Mouse (Mus musculus): Measurements from ENCODE around the gene Foxc2.

Foxc2 gene

DNA sequence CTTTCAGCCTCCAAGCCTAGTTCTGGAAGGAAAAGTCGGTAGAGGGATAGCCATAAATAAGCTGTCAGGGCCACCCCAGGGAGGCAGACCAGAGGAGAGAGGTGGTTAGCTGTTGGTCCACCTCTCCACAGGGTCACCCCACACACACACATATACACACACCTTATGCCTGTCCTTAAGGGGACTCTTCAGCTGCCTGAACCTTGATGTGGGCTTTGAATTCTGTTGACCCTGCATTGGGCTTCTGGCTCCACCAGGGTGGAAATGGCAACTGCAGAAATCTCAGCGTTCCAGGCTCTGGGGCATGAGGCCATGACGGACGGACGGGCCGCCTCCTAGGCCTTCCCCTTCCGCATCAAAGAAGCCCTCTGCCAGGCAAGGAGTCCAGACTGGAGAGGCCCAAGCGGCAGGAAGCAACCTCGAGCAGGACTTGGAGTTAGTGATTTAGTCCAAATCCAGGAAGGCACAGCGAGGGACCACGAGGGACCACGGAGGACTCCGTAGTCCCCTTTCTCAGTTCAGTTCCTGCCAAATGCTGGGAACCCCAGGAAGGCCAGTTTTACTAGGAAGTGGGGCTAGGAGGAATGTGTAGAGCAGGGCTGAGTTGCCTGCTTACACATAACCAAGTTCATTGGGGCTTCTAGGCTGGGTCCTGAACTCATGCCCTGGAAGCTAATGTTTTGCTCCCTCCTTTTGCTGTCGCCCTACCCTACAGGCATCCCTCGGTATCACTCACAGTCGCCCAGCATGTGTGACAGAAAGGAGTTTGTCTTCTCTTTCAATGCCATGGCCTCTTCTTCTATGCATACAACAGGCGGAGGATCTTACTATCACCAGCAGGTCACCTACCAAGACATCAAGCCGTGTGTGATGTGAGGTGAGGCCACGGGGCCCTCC is 29.7 kb upstream of the Foxc2 start:
- no peak for DNase-seq

DNA sequence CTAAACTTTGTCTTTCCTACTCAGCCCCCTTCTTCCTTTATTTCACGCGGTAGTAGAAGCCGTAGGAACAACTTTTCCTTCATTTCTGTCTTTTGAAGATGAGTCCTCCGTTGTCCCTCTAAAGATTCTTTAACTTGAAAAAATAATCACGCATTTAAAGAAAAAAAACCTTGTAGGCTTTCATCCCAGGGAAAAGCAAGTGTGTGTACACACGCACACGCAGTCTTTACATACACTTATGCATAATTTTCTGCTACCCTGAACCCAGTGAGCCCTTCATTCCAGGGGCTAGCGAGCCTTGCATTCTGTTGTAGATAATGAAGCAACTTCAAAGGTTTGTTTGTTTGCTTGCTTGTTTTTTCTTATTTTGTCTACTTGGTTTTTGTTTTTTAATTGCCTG is 27.7 kb upstream of the Foxc2 start:
- DNase-seq: no peak

DNA sequence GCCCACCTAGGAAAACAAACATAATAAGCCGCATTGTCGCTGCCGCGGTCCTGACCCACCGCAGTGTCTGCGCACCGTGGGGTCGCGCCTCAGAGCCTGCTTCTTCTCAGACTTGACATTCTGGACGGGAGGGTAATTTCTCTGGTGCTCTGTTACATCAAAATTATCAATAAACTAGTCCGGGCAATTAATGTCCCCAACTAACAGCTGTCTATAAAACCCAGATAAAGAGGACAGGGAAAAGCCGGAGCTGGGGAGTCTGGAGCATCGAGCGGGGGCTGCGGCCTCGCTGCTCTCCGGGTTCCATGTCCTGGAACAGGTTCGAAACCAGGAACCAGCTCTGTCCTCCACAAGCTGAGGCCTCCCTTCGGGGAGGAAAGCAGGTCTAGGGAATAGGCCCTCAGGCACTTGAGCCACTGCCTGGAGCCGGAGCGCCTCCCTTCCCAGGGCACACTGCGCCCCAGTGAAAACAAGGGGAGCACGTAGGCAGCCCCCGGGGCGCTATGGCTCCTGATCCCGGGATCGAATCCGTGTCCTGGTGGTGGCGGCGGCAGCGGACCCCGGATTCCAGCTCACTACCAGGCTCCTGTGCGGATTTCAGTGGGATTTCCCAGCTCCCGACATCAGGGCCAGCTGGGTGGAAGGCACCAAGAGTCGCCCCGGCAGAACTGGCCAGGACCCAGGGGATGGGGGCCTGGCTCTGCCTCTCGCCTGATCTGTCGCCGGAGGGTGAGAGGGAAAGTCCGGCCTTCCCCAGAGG is 26.9 kb upstream of the Foxc2 start:
- DNase-seq: no peak

DNA sequence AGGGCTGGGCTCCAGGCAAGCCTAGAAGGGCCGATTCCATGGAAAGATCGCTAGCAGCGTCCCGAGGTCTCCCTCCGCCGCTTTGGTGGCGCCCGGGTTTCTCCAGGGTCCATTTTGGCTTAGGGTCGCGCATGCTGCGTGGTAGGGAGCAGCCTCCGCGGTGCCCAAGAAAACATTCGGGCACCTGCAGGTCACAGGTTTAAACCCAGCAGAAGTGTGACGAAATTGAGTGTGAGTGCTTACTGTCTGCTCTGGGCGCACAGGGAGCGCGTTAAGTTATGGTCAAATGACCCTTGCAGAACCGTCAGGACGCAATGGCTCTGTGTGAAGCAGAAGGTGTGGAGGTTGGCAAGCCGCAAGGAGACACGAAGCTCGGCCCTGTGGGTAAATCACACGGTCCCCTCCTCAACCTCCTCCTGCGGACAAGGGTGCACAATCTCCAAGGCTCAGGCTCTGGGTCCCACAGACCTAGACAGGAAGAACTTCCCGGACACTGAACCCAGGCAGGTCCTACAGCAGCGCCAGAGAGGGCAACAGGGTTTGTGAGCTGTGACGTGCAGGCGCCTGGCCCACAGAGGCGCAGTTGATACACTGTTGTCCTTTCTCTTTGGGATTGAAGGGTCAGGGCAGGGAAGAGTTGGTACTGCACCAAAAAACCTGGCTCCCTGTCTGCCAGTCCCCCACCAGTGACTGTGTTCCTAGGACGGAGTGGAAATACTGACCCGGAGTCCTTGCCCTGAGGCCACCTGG is 26.2 kb upstream of the Foxc2 start:
- DNase-seq: no peak

DNA sequence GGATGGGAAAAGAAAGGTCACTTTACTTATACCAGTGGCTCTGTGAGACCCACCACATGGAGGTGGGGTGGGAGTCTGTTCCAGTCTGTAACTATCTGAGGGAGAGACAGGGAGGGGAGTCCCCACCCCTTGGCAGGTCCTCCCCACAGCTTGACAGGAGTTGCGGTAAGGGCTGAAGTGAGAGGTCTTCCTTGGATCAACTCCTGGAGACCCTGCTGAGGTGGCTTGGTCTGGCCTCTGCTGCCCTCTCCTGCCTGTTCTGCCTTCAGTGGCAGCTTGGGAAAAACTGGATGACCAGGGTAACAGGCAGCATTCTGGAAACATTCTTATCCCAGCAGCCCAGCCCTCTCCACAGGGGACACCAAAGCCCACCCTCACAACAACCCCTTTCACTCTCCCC is 25.3 kb upstream of the Foxc2 start:
- no peak for DNase-seq

DNA sequence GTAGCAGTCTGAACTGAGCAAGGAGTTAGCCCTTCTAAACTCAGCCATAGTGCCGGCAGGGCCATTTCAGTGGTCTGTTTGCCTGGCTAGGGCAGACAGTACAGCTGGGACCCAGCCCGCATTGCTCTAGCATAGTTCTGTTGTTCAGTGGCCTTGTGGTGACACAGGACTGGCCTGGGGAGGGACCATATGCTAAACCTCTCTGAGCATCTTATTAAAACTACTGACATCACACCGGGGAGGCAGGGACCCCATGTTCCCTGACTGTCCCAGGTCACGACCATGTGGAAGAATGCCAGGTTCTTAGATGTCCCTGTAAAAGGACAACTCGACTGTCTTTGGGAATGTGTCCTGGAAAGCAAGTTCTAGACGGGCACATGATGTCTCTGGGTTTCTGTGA is 23.8 kb upstream of the Foxc2 start:
- no peak for DNase-seq

DNA sequence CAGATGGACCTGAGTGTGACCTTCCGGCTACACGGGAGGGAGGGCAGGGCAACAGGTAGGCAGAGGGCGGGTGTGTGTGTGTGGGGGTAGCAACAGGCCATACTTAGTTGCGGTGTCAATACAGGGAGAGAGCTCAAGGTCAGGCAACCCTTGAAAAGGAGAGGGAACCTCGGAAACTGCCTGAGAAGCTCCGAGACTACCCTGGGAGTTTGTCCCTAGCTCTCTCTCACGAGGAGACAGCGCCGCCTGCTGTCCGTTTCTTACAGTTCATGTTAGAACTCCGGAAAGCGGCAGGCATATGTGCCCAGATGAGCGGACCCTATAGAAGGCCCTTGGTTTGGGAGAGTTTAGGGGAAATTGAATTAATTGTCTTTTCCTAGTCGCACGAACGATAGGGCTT is 23.3 kb upstream of the Foxc2 start:
- DNase-seq: peak; percentile 47 to 74

DNA sequence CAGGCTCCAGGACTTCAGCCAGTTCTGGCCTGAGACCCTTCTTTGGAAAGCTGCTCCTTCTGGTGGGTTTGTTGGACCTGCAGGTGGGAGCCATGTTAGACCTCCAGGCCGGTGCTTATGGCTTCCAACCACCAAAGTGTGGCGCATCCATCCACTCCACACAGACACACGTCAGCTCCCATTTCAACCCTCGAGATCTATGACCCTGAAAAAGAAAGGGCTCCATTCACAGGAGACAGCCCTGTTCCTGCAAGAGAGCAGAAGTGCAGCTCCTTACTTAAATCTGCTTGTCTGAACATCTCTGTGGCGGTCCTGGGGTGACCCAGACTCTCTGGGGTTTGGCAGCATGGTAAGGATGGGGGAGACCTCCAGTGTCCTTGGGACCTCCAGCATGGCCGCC is 22.5 kb upstream of the Foxc2 start:
- DNase-seq: no peak

DNA sequence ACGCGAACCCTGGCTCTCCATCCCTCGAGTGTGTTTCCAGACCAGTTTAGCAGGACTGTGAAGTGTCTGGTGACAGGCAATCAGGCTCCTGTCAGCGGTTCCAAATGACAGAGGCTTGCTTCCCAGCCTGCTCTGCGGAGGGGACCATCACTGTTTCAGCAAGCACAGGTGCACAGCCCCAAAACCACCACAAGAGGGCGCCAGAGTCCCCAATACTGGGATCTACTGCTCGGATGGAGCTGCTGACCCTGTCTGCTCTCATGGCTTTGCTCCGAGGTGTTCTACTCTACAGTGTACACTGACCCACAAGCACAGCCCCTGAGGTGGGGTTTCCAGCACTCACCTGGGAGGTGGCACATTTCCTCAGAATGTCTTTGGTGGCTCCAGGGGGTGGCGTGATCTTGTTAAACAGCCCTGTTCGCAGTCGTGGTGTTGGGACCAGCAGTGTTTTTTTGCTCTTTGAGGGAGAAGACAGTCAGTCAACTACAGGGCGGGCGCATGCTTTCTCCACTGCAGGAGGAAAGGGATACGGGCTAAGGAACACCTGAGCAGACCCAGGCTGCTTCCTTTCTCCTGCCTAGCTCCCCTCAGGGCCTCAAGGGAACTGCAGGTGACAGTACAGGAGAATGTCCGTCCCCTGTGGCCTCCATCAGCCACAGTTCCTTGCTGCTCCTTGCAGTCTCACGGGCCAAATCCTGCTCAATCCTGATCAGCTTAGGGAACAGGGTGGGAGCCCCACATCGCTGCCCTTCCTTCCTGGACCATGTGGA is 11.7 kb upstream of the Foxc2 start:
- DNase-seq: peak; percentile 41 to 75

DNA sequence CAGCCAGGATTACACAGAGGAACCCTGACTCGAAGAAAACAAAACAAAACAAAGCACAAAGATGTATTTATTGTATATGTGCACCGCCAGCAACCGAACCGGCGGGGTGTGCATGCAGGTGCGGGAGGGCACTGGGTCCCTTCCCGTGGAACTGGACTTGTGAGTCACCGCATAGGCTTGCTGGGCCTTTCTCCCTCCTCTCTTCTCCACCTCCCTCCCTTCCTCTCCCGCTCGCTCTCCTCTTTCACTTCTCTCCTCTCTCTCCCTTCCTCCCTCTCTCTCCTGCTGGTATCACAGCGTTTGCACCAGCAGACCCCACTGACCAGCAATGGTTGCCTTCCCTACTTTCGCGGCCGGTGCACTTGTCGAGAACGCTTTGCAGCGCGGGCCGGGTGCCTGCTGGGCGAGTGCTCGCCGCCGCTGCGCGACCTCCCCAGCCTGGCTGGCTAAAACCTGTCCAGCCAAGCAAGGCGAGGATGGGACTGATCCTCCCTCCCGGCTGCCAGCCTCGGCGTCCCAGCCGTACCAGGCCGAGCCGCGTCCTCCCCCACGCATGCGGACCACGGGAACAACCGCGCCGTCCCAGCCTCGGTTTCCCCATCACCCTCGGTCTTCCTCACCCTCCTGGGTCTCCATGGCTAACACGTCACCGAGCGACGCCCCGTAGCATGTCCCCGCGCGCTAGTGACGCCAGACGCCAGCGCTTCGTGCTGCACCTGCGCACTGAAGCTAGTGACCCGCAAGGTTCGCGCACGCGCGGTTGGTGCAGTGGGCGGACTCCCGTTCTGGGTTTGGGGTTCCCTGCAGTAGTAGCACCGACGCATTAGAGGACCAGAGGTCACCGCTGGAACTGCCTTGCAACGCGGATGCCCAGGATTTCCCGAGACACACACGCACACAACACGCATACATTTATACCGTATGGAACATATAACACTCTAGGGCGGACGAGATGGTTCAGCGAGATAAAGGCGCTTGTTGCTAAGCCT is 8.0 kb upstream of the Foxc2 start, which contains the start of gene Mthfsd:
Mthfsd (minus strand) TSS at position 725 of the 989 bp plus-strand sequence.
- peak; percentile 98 to 99 for DNase-seq

DNA sequence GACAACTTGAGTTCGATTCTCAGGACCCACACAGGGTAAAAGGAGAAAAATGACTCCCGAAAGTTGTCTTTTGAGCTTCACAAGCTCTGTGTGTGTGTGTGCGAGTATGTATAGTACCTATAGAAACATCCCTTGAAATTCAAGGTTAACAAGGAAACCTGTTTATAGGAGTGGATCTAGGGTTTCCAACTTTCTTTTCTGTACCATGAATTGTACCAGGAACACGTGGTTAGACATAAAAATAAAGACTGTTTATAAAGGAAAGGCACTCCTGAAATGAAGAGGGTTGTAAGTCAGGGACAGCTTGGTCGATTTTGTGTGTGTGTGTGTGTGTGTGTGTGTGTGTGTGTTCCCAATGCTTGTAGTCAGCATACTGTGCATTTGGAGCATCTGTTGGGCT is 7.3 kb upstream of the Foxc2 start:
- DNase-seq: no peak

DNA sequence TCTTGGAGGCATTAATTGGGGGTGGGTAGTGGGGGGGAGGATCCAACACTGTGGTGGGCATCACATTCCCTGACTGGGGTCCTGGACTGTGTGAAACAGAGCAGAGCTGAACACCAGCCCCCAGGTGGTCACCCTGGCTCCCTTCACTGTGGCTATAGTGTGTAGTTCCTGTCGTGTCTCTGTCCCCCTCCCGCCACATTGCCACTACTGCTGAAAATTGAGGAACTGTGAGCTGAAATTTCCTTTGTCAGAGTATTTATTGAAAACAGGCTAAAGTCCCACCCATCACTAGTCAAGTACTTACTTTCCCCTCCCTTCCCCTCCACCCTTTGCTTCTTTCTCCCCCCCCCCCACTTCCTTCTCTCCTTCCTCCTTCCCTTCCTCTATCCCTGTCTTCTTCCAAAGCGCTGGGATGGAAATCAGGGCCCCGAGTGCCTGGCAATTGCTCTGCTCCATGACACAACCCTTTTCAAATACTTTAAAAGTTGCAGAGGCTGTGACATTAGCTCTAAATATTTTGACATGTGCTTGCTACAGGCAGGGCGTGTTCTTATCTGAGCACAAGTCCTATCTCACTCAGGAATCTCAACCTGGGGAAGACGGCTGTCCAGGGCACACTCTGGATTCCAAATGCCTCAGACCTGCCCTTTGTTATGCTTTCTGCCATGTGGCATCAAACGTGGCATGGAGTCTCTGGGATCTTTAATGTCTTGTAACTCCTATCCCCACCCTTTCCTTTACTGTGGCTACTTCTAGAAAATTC is 4.6 kb upstream of the Foxc2 start:
- peak in 1 of 2 experiments; percentile 55 for DNase-seq

DNA sequence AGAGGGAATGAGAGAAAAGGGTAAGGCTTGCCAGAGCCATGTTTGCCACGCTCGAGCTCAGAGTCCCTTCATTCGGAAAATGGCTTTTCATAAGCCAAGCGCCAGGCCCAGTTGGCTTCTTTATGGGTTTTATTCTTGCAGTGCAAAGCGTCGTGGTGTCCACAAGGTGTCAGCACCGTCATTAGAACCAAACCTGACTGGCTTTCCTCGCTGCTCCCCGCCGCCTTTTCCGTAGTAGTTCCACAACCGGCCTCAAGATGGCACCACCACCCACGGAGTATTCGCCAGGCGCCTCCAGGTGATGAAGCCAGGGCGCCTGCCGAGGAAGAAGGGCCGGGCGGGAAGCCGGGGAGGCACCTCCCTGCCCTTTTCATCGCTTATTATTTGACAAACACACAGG is 2.7 kb upstream of the Foxc2 start:
- peak; percentile 88 to 96 for DNase-seq

DNA sequence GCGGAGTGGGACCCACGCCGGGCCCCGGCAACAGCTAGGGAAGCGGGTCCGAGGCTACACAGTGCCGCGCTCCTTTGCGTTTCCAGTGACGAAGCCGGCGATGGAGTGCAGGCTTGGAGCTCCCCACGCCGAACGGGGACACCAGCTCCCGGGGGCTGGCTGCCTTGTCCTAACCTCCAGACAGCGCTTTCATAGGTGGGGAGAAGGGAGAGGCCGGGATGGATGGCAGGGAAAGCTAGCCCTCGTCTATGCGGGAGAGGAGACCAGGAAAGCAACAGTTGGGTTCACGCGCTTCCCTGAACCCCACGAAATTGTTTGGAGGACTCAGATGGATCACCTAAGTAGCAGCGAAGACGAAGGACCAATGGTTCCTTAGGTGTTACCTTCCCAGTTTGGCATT is 835 bp upstream of the Foxc2 start:
- no peak for DNase-seq

DNA sequence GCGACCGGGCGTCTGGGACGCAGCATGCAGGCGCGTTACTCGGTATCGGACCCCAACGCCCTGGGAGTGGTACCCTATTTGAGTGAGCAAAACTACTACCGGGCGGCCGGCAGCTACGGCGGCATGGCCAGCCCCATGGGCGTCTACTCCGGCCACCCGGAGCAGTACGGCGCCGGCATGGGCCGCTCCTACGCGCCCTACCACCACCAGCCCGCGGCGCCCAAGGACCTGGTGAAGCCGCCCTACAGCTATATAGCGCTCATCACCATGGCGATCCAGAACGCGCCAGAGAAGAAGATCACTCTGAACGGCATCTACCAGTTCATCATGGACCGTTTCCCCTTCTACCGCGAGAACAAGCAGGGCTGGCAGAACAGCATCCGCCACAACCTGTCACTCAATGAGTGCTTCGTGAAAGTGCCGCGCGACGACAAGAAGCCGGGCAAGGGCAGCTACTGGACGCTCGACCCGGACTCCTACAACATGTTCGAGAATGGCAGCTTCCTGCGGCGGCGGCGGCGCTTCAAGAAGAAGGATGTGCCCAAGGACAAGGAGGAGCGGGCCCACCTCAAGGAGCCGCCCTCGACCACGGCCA is 717 bp downstream of the Foxc2 start:
- DNase-seq: no peak

DNA sequence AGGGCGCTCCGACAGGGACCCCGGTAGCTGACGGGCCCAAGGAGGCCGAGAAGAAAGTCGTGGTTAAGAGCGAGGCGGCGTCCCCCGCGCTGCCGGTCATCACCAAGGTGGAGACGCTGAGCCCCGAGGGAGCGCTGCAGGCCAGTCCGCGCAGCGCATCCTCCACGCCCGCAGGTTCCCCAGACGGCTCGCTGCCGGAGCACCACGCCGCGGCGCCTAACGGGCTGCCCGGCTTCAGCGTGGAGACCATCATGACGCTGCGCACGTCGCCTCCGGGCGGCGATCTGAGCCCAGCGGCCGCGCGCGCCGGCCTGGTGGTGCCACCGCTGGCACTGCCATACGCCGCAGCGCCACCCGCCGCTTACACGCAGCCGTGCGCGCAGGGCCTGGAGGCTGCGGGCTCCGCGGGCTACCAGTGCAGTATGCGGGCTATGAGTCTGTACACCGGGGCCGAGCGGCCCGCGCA is 1.2 kb downstream of the Foxc2 start:
- no peak for DNase-seq

DNA sequence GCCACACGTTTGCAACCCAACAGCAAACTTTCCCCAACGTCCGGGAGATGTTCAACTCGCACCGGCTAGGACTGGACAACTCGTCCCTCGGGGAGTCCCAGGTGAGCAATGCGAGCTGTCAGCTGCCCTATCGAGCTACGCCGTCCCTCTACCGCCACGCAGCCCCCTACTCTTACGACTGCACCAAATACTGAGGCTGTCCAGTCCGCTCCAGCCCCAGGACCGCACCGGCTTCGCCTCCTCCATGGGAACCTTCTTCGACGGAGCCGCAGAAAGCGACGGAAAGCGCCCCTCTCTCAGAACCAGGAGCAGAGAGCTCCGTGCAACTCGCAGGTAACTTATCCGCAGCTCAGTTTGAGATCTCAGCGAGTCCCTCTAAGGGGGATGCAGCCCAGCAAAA is 1.9 kb downstream of the Foxc2 start:
- DNase-seq: no peak

DNA sequence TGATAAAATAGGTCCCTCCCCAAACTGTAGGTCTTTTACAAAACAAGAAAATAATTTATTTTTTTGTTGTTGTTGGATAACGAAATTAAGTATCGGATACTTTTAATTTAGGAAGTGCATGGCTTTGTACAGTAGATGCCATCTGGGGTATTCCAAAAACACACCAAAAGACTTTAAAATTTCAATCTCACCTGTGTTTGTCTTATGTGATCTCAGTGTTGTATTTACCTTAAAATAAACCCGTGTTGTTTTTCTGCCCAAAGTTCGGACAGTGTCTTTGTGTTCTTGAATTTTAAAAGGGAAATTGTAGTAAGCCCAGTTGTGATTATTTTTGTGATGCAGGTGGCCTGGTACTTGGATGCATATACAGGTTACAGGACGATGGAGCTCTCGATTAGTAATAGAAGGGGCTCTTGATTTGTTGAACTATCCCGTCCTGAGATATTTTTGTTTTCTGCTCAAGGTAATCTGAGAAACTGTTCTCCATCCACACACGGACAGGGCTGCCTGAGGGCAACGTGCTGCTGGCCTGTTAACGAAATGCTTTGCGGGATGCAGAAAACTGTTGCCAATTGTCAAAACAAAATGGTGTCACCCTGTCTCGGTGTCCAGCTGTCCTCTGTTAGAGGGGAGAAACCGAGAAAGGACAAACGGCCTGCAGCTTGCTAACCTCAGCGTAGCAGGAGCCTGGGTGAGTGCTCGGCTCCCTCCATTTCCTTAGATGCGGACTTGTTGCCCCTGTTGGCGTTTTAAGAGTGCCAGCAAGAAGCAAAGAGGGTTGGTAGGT is 2.9 kb downstream of the Foxc2 start:
- DNase-seq: no peak
